In genomic region chr7:48880591-48881481, GRCm38 (mm10) we compare ENCODE assay signal across 8 mouse cellular contexts. TPM values are rescaled to one million over a fixed set of nuclear protein-coding genes. Genes with fewer than 3 reads are reported as not detected.
DNase-seq lines count a peak whose midpoint lies in the region; ATAC-seq and TF ChIP-seq lines count a peak whose summit lies in the region.

No protein-coding gene starts in this region.

- peaks cover 11% of the 10 kb centered on the region for H3K36me3 ChIP-seq in kidney, embryonic 14.5 days (ENCODE audit: control insufficient read depth, insufficient read depth, low read length)
- peaks cover 5% of the 10 kb centered on the region for H3K36me3 ChIP-seq in limb, embryonic 15.5 days

- under 1% methylated on average over 76 of the region's 77 CpGs for WGBS in kidney, embryonic 14.5 days
- under 1% methylated on average over 74 of the region's 77 CpGs for WGBS in limb, embryonic 15.5 days

- peak; percentile 97 for ATAC-seq in kidney, embryonic 14.5 days (ENCODE audit: low FRiP score, low TSS enrichment)
- ATAC-seq in limb, embryonic 15.5 days (ENCODE audit: insufficient number of reproducible peaks, low FRiP score, low TSS enrichment, low read depth) = peak; percentile 96

- H3K4me2 ChIP-seq in kidney, embryonic 14.5 days (replicated peaks; ENCODE audit: low read depth, low read length) = peak overlapping the region; percentile 92
- peak overlapping the region; percentile 84 for H3K4me2 ChIP-seq in limb, embryonic 15.5 days

- peaks cover 7% of the 10 kb centered on the region; the same call in 1 of the 2 replicates for H3K27me3 ChIP-seq in kidney, embryonic 14.5 days (ENCODE audit: control insufficient read depth, insufficient read depth, low read length)
- peaks cover 7% of the 10 kb centered on the region; the same call in 1 of the 2 replicates for H3K27me3 ChIP-seq in limb, embryonic 15.5 days

- no peaks in the 10 kb centered on the region for H3K9me3 ChIP-seq in kidney, embryonic 14.5 days (ENCODE audit: control insufficient read depth, low read length)
- H3K9me3 ChIP-seq in limb, embryonic 15.5 days = no peaks in the 10 kb centered on the region

- TF ChIP-seq CTCF in bone marrow macrophage, adult 2 months (IDR thresholded peaks at IDR 0.05; ENCODE audit: low read depth, low read length) = no peak
- TF ChIP-seq CTCF in embryonic fibroblast, embryonic 13.5 days (IDR thresholded peaks at IDR 0.05; ENCODE audit: borderline replicate concordance, insufficient read depth, low read length) = no peak

- H3K4me1 ChIP-seq in bone marrow macrophage, adult 2 months (ENCODE audit: control insufficient read depth, insufficient read depth, low read length) = peaks cover 23% of the 10 kb centered on the region
- peaks cover 11% of the 10 kb centered on the region for H3K4me1 ChIP-seq in embryonic fibroblast, embryonic 13.5 days (ENCODE audit: control insufficient read depth, insufficient read depth, low read length)
- peaks cover 20% of the 10 kb centered on the region for H3K4me1 ChIP-seq in kidney, embryonic 14.5 days (ENCODE audit: control insufficient read depth, insufficient read depth, low read length)
- peaks cover 27% of the 10 kb centered on the region for H3K4me1 ChIP-seq in limb, embryonic 15.5 days

- peak overlapping the region; percentile 63 for H3K27ac ChIP-seq in bone marrow macrophage, adult 2 months (ENCODE audit: insufficient read depth, low read depth, low read length)
- 0 out of 2 replicates have a peak overlapping the region, but pooled peaks have one; percentile 38 for H3K27ac ChIP-seq in embryonic fibroblast, embryonic 13.5 days (ENCODE audit: insufficient read depth, low read length)
- H3K27ac ChIP-seq in kidney, embryonic 14.5 days (ENCODE audit: low read depth, low read length) = peak overlapping the region; percentile 89
- peak overlapping the region; percentile 85 for H3K27ac ChIP-seq in limb, embryonic 15.5 days

- peak overlapping the region; percentile 79 for H3K4me3 ChIP-seq in bone marrow macrophage, adult 2 months (ENCODE audit: insufficient read depth, low read length)
- peak overlapping the region; percentile 93 for H3K4me3 ChIP-seq in embryonic fibroblast, embryonic 13.5 days (ENCODE audit: insufficient read depth, low read length)
- H3K4me3 ChIP-seq in kidney, embryonic 14.5 days (ENCODE audit: low read length) = peak overlapping the region; percentile 65
- H3K4me3 ChIP-seq in limb, embryonic 15.5 days = peak overlapping the region; percentile 83

- peak overlapping the region; percentile 90 for H3K9ac ChIP-seq in kidney, embryonic 14.5 days (ENCODE audit: low read depth, low read length)
- peak overlapping the region; percentile 54 for H3K9ac ChIP-seq in limb, embryonic 15.5 days

- TF ChIP-seq POLR2A in bone marrow macrophage, adult 2 months (IDR thresholded peaks at IDR 0.05; ENCODE audit: borderline replicate concordance, low read depth, low read length) = no peak
- TF ChIP-seq POLR2A in embryonic fibroblast, embryonic 13.5 days (IDR thresholded peaks at IDR 0.05; ENCODE audit: low read depth, low read length) = peak; percentile 57; the same call in 1 of the 2 replicates

- DNase-seq in A20 (ENCODE audit: low read depth, low spot score) = peak; percentile 99
- peak; percentile 93 to 95 for DNase-seq in heart, adult 9 months (ENCODE audit: low spot score in 2 of 2)
- peak; percentile 92 to 97 for DNase-seq in monocyte, adult 2 months (ENCODE audit: low read depth in 1 of 2, low spot score in 2 of 2)
- DNase-seq in spleen, postnatal 36 days (ENCODE audit: low spot score in 2 of 2) = peak; percentile 97 to 98

RNA-seq across cellular contexts. Expression of gene E2f8, which starts 0.6 kb away (rescaled TPM):
- polyA plus RNA-seq in bone marrow macrophage, adult 2 months (2012; ENCODE audit: insufficient read depth, insufficient read length, missing spikeins) = 18.3 and 21.1 TPM in 2 replicates
- 14.8 and 15.5 TPM in 2 replicates for polyA plus RNA-seq in embryonic fibroblast, embryonic 13.5 days (2011; ENCODE audit: insufficient read length, low read depth, missing spikeins)
- polyA plus RNA-seq in kidney, embryonic 14.5 days (2014; fragmentation: Nextera tagmentation; extraction: Ambion mirVana) = 16.2 and 25.4 TPM in 2 replicates
- 16.4 and 18.6 TPM in 2 replicates for polyA plus RNA-seq in limb, embryonic 15.5 days (2015; fragmentation: Nextera tagmentation; extraction: Ambion mirVana)

RNA-seq across cellular contexts. Expression of gene Nav2, which starts 27.7 kb away (rescaled TPM):
- polyA plus RNA-seq in bone marrow macrophage, adult 2 months (2012; ENCODE audit: insufficient read depth, insufficient read length, missing spikeins) = 22.2 and 25.5 TPM in 2 replicates
- polyA plus RNA-seq in embryonic fibroblast, embryonic 13.5 days (2011; ENCODE audit: insufficient read length, low read depth, missing spikeins) = 18.2 and 18.7 TPM in 2 replicates
- polyA plus RNA-seq in kidney, embryonic 14.5 days (2014; fragmentation: Nextera tagmentation; extraction: Ambion mirVana) = 39.8 and 49.2 TPM in 2 replicates
- 16.2 and 17.3 TPM in 2 replicates for polyA plus RNA-seq in limb, embryonic 15.5 days (2015; fragmentation: Nextera tagmentation; extraction: Ambion mirVana)

RNA-seq across cellular contexts. Expression of gene Csrp3, which starts 33.0 kb away (rescaled TPM):
- polyA plus RNA-seq in bone marrow macrophage, adult 2 months (2012; ENCODE audit: insufficient read depth, insufficient read length, missing spikeins) = not detected in 2 replicates
- not detected in 2 replicates for polyA plus RNA-seq in embryonic fibroblast, embryonic 13.5 days (2011; ENCODE audit: insufficient read length, low read depth, missing spikeins)
- 0.26 TPM in 1 of 2 replicates, not detected in the other for polyA plus RNA-seq in kidney, embryonic 14.5 days (2014; fragmentation: Nextera tagmentation; extraction: Ambion mirVana)
- polyA plus RNA-seq in limb, embryonic 15.5 days (2015; fragmentation: Nextera tagmentation; extraction: Ambion mirVana) = 65.6 and 200 TPM in 2 replicates

Comparison
In these comparisons a context has a peak if more than half of its experiments do, and no peak if none do; other contexts are left out.
1. Peak in every context shown above with its lines: DNase-seq, ATAC-seq, H3K4me3 ChIP-seq and H3K27ac ChIP-seq.
2. H3K27ac ChIP-seq: peak in every context shown above with its lines; median percentile 89 in kidney, embryonic 14.5 days; 85 in limb, embryonic 15.5 days; 63 in bone marrow macrophage, adult 2 months; 38 in embryonic fibroblast, embryonic 13.5 days.
3. RNA of gene Csrp3, which starts 33.0 kb away (polyA plus RNA-seq): 65.6 to 200 TPM in limb, embryonic 15.5 days; 0.26 TPM in kidney, embryonic 14.5 days, not detected in embryonic fibroblast, embryonic 13.5 days and not detected in bone marrow macrophage, adult 2 months; every median in the first group is over 10 times any median in the second.